Mouse (Mus musculus): ENCODE data around the gene Acad9.

The Acad9 gene

GRCm38 (mm10) chr3:36065843-36066651 is at the start of gene Acad9:
TSS of gene Acad9 (plus strand) at chr3:36065979.
- peak; percentile 97 to 98 for DNase-seq

GRCm38 (mm10) chr3:36025732-36026131 is 40.0 kb upstream of the Acad9 start:
- no peak for DNase-seq

- DNase-seq: no peak
Observed at GRCm38 (mm10) chr3:36029993-36030392, 35.8 kb upstream of the Acad9 start.

GRCm38 (mm10) chr3:36031740-36032510 is 33.9 kb upstream of the Acad9 start:
- DNase-seq: no peak

GRCm38 (mm10) chr3:36044520-36044919 is 21.3 kb upstream of the Acad9 start:
- DNase-seq: no peak

GRCm38 (mm10) chr3:36045086-36045485 is 20.7 kb upstream of the Acad9 start:
- no peak for DNase-seq

- DNase-seq: no peak
Observed at GRCm38 (mm10) chr3:36049106-36049505, 16.7 kb upstream of the Acad9 start.

DNA sequence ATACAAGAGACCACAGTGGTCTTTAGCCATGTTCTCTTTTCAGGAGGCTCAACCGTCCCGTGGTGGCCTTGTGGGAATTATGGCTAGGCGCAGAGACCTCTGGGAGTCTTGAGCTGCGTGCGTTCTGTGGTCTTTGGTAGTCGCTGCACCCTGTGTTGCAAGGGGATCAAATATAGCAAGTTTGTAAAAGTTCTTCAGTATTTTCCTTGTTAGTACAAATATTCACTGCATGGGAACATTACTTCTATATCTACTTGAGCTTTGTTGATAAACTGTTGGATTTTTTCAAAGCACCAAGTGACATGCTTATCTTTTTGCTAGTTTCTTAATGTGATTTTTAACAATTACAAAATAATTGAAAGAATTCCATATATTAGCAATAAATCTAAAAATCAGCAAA is 12.3 kb upstream of the Acad9 start, which contains the start of gene Ccdc144b:
TSS of gene Ccdc144b (minus strand) at position 101 of the 400 bp plus-strand sequence.
- DNase-seq: no peak

DNA sequence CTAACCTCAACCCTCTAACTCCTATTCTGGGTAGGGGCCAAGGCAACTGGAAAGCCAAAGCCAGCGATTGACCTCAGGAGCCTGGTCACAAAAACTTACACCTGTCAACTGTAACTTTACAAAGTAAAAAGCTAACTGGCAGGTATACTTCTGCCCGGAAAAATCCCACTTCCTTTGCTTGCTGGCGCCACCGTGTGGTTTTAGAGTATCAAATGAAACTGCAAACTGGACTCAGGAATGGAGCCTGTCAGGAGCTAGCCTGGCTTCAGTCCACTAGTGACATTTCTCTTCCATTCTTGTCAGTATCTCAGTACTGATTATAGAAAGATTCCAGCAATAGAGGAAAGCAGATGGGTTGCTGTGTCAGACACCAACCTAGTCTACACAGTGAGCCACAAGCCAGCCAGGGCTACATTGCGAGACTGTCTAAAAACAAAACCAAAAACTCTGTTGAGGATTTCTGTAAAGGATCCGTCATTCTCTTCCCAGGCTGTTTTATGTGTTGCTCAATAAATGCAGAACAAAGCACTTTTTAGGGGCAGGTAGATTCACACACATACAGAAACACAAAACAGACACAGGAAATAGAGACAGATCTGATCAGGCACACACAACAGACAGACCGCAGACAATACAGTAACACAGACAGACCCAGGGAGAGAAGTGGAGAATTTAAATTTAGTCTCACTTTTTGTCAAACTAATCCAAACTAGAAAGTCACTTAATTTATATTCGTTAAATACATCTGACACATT is 5.5 kb upstream of the Acad9 start:
- DNase-seq: peak; percentile 63 to 79

GRCm38 (mm10) chr3:36064592-36065061 is 1.2 kb upstream of the Acad9 start:
- no peak for DNase-seq

DNA sequence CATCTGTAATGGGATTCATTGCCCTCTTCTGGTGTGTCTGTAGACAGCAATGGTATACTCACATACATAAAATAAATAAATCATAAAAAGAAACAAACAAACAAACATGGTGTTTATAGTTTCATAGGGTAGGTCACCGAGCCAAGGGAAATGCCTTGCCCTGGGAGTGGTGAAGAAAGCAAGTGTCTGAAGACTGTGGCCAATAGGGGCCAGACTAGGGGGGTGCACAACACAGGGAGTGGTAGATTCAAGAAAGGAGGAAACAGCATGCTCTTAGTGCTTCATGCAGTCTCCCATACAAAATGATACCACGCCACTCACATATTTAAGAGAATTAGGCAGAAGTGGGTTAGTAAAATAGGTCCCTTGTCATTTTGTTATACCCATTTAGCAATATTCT is 613 bp upstream of the Acad9 start:
- no peak for DNase-seq

DNA sequence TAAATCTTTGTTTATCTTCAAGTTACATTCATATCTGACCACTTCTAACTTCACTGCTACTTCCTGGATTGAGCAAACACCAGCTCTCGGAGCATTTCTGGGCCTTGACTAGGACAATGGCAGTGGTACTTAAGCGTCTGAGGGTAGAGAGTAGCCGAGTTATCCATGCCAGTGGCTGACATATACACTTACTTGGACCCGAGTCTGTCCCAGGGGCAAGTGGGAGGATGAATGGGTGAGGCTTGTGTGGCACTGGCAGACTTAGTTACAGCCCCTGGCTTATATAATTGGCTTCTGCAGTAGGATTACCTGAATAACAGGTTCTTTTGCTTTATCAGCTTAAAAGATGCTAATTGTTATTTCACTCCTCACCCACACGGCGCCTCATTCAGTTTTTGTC is 2.0 kb downstream of the Acad9 start:
- no peak for DNase-seq

DNA sequence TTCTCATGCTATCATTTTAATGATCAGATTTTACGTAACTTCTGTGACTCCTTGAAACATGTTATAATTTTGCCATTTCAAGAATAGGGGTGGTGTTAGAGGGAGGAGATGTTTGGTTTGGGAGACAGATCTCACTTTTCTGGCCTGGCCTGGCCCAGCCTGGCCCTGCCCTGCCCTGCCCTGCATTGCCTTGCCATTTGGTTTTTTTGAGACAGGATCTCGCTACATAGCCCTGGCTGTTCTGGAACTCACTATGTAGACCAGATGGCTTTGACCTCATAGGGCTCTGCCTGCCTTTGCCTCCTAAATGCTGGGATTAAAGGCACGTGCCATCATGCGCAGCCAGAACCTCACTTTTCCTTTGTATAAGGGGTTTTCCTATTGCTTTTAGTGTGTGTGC is 4.7 kb downstream of the Acad9 start:
- no peak for DNase-seq

- no peak for DNase-seq
Observed at GRCm38 (mm10) chr3:36071047-36071446, 5.3 kb downstream of the Acad9 start.

- DNase-seq: no peak
Observed at GRCm38 (mm10) chr3:36074231-36074630, 8.5 kb downstream of the Acad9 start.

GRCm38 (mm10) chr3:36075466-36075865 is 9.7 kb downstream of the Acad9 start:
- DNase-seq: no peak

DNA sequence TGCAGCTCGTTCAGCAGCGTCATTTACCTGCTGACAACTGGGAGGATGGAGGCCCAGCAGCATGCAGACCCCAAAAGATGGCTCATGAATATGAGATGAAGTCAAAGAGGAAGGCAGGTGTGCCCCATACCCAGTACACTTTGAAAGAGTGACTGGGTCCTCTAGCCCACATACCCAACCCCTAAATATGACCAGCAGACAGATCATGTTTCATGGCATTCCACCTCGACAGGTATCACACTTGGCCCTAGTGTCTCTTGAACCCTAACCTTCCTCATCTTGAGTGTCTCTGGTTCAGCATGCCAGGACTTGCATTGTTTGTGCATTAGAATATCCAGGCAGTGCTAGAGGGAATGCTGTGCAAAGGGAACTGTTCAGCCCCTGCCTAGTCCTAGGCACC is 11.6 kb downstream of the Acad9 start:
- DNase-seq: no peak

- DNase-seq: no peak
Observed at GRCm38 (mm10) chr3:36079886-36080285, 14.1 kb downstream of the Acad9 start.

- DNase-seq: no peak
Observed at GRCm38 (mm10) chr3:36080741-36081140, 15.0 kb downstream of the Acad9 start.

- DNase-seq: no peak
Observed at GRCm38 (mm10) chr3:36082843-36083242, 17.1 kb downstream of the Acad9 start.

- DNase-seq: no peak
Observed at GRCm38 (mm10) chr3:36083381-36083780, 17.6 kb downstream of the Acad9 start.

- DNase-seq: no peak
Observed at GRCm38 (mm10) chr3:36085394-36085793, 19.6 kb downstream of the Acad9 start.

DNA sequence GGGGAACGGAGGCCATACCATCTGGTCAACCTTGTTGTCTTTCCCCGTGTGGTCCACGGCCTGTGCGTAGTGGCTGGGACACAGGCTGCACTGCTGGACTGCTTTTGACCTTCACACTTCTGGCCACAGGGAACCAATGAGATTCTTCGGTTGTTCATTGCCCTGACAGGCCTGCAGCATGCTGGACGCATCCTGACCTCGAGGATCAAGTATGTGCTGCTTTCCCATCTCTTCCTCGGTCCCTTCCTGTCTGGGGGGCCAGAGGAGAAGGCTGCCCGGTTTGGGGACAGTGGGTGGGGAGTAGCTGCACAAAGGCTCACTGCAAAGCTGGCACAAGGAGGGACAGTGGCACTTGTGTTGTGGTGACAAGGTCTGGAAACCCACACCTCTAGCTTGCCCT is 21.8 kb downstream of the Acad9 start:
- no peak for DNase-seq
